13 mouse cellular contexts compared by ENCODE assay signal in genomic region chr11:60102664-60103063, GRCm38 (mm10). TPM values are rescaled to one million over a fixed set of nuclear protein-coding genes. Genes with fewer than 3 reads are reported as not detected.
DNase-seq lines count a peak whose midpoint lies in the region; ATAC-seq lines count a peak whose summit lies in the region.
"Had no signal": no experiment of that assay in that cellular context is flagged by ENCODE, and none has a peak within 500 bp of the region (broad histone marks: within the 10 kb centered on the region; RNA-seq: fewer than 3 reads in every experiment).

No protein-coding gene starts in this region.

- no peaks in the 10 kb centered on the region for H3K36me3 ChIP-seq in embryonic facial prominence, embryonic 13.5 days
- no peaks in the 10 kb centered on the region for H3K36me3 ChIP-seq in embryonic facial prominence, embryonic 10.5 days (replicated peaks)
- no peaks in the 10 kb centered on the region for H3K36me3 ChIP-seq in kidney, embryonic 14.5 days (ENCODE audit: control insufficient read depth, insufficient read depth, low read length)
- H3K36me3 ChIP-seq: embryonic facial prominence, embryonic 12.5 days; neural tube, embryonic 12.5 days had no signal

- no peak for DNase-seq in embryonic facial prominence, embryonic 10.5 days (ENCODE audit: low spot score)
- peak; percentile 67 for DNase-seq in kidney, postnatal 14 days
- DNase-seq in lung, postnatal 4 days: peak; percentile 65 to 68
- DNase-seq in yolk sac, embryonic 10.5 days (ENCODE audit: low spot score): no peak
- no peak for DNase-seq in cerebellum, adult 9-11 months
- DNase-seq: adrenal gland, postnatal 10 days; cerebellum, adult 11-12 months had no signal

- H3K4me3 ChIP-seq in embryonic facial prominence, embryonic 13.5 days: no peak overlapping the region
- no peak overlapping the region for H3K4me3 ChIP-seq in embryonic facial prominence, embryonic 10.5 days
- no peak overlapping the region for H3K4me3 ChIP-seq in kidney, embryonic 14.5 days (ENCODE audit: low read length)
- H3K4me3 ChIP-seq: embryonic facial prominence, embryonic 12.5 days; neural tube, embryonic 12.5 days had no signal

- H3K9ac ChIP-seq in embryonic facial prominence, embryonic 13.5 days: no peak overlapping the region
- H3K9ac ChIP-seq in kidney, embryonic 14.5 days (ENCODE audit: low read depth, low read length): no peak overlapping the region
- H3K9ac ChIP-seq: embryonic facial prominence, embryonic 12.5 days; neural tube, embryonic 12.5 days had no signal

- no peaks in the 10 kb centered on the region for H3K9me3 ChIP-seq in embryonic facial prominence, embryonic 13.5 days
- H3K9me3 ChIP-seq in embryonic facial prominence, embryonic 10.5 days: no peaks in the 10 kb centered on the region
- no peaks in the 10 kb centered on the region for H3K9me3 ChIP-seq in kidney, embryonic 14.5 days (ENCODE audit: control insufficient read depth, low read length)
- H3K9me3 ChIP-seq: embryonic facial prominence, embryonic 12.5 days; neural tube, embryonic 12.5 days had no signal

- no peak overlapping the region; the same call in 1 of the 2 replicates for H3K4me2 ChIP-seq in embryonic facial prominence, embryonic 13.5 days
- no peak overlapping the region for H3K4me2 ChIP-seq in kidney, embryonic 14.5 days (replicated peaks; ENCODE audit: low read depth, low read length)
- H3K4me2 ChIP-seq: embryonic facial prominence, embryonic 12.5 days; midbrain, embryonic 11.5 days; neural tube, embryonic 12.5 days had no signal

- H3K27ac ChIP-seq in embryonic facial prominence, embryonic 13.5 days: peak overlapping the region; percentile 33; the same call in 1 of the 2 replicates
- H3K27ac ChIP-seq in embryonic facial prominence, embryonic 10.5 days (replicated peaks): no peak overlapping the region
- no peak overlapping the region for H3K27ac ChIP-seq in kidney, embryonic 14.5 days (ENCODE audit: low read depth, low read length)
- H3K27ac ChIP-seq: embryonic facial prominence, embryonic 12.5 days; neural tube, embryonic 12.5 days had no signal

- peaks cover 21% of the 10 kb centered on the region for H3K4me1 ChIP-seq in embryonic facial prominence, embryonic 13.5 days
- peaks cover 25% of the 10 kb centered on the region for H3K4me1 ChIP-seq in embryonic facial prominence, embryonic 10.5 days
- H3K4me1 ChIP-seq in kidney, embryonic 14.5 days (ENCODE audit: control insufficient read depth, insufficient read depth, low read length): peaks cover 13% of the 10 kb centered on the region

- 52% methylated on average over 6 of the region's 6 CpGs for WGBS in embryonic facial prominence, embryonic 13.5 days
- 82% methylated on average over 6 of the region's 6 CpGs for WGBS in embryonic facial prominence, embryonic 10.5 days
- WGBS in kidney, embryonic 14.5 days: 83% methylated on average over 6 of the region's 6 CpGs

- ATAC-seq in embryonic facial prominence, embryonic 13.5 days (ENCODE audit: insufficient number of reproducible peaks, insufficient read depth, low FRiP score, low TSS enrichment, low read depth): no peak
- no peak for ATAC-seq in kidney, embryonic 14.5 days (ENCODE audit: low FRiP score, low TSS enrichment)
- ATAC-seq in hematopoietic stem cell, adult 5-6 weeks (replicated peaks in 1 of 2; ENCODE audit: insufficient read depth in 1 of 2, low FRiP score in 2 of 2, low TSS enrichment in 1 of 2, low read depth in 1 of 2, poor library complexity in 2 of 2, severe bottlenecking in 2 of 2): peak; percentile 41 to 43; a peak in 3 of 4 replicates

- no peaks in the 10 kb centered on the region for H3K27me3 ChIP-seq in embryonic facial prominence, embryonic 13.5 days
- H3K27me3 ChIP-seq in embryonic facial prominence, embryonic 10.5 days (replicated peaks; ENCODE audit: low read depth, poor library complexity, severe bottlenecking): no peaks in the 10 kb centered on the region
- H3K27me3 ChIP-seq in kidney, embryonic 14.5 days (ENCODE audit: control insufficient read depth, insufficient read depth, low read length): no peaks in the 10 kb centered on the region
- H3K27me3 ChIP-seq: embryonic facial prominence, embryonic 12.5 days; neural tube, embryonic 12.5 days had no signal

RNA-seq across cellular contexts. Expression of gene Rai1, which starts 2.1 kb away (rescaled TPM):
- polyA plus RNA-seq in embryonic facial prominence, embryonic 13.5 days (2015; fragmentation: Nextera tagmentation; extraction: Ambion mirVana): 27.9 and 28.5 TPM in 2 replicates
- 31.0 and 33.8 TPM in 2 replicates for polyA plus RNA-seq in embryonic facial prominence, embryonic 10.5 days (2016; fragmentation: Nextera tagmentation; extraction: Ambion mirVana)
- polyA plus RNA-seq in kidney, embryonic 14.5 days (2014; fragmentation: Nextera tagmentation; extraction: Ambion mirVana): 29.1 and 34.4 TPM in 2 replicates
- 20.8 and 20.9 TPM in 2 replicates for total RNA-seq in hematopoietic stem cell, adult 5-6 weeks (2017)

RNA-seq across cellular contexts. Expression of gene Pemt, which starts 56.4 kb away (rescaled TPM):
- 5.2 and 6.5 TPM in 2 replicates for polyA plus RNA-seq in embryonic facial prominence, embryonic 13.5 days (2015; fragmentation: Nextera tagmentation; extraction: Ambion mirVana)
- polyA plus RNA-seq in embryonic facial prominence, embryonic 10.5 days (2016; fragmentation: Nextera tagmentation; extraction: Ambion mirVana): 7.8 and 8.7 TPM in 2 replicates
- polyA plus RNA-seq in kidney, embryonic 14.5 days (2014; fragmentation: Nextera tagmentation; extraction: Ambion mirVana): 13.6 and 13.9 TPM in 2 replicates
- 2.7 and 16.3 TPM in 2 replicates for total RNA-seq in hematopoietic stem cell, adult 5-6 weeks (2017)

Comparison
In these comparisons a context has a peak if more than half of its experiments do, and no peak if none do; other contexts are left out.
1. ATAC-seq: peak in hematopoietic stem cell, adult 5-6 weeks (2 of 2); none in embryonic facial prominence, embryonic 13.5 days (single experiment) and kidney, embryonic 14.5 days (single experiment).
2. DNase-seq: peak in kidney, postnatal 14 days (single experiment) and lung, postnatal 4 days (2 of 2); none in embryonic facial prominence, embryonic 10.5 days (single experiment), yolk sac, embryonic 10.5 days (single experiment) and cerebellum, adult 9-11 months (single experiment).